Mouse (Mus musculus) lung, adult 18-20 months (tissue): ENCODE results near the gene Gm7954.
"Not testable (repeated sequence)": the region's sequence is repeated elsewhere in the genome, so short reads cannot be mapped to it uniquely, and the experiment has no call there.

Experiments used
- DNase-seq, 2 experiments: peaks; one replicate each; pipeline ENCODE4 v3.0.0; 2022; ENCODE audit warnings: mixed read lengths in 2 of 2

Gene Gm7954

GRCm38 (mm10) chr14:41453418-41453817 lies at the start of gene Gm7954:
Gene Gm7954 (minus strand): TSS chr14:41453518.
- not testable (repeated sequence) for DNase-seq

DNA sequence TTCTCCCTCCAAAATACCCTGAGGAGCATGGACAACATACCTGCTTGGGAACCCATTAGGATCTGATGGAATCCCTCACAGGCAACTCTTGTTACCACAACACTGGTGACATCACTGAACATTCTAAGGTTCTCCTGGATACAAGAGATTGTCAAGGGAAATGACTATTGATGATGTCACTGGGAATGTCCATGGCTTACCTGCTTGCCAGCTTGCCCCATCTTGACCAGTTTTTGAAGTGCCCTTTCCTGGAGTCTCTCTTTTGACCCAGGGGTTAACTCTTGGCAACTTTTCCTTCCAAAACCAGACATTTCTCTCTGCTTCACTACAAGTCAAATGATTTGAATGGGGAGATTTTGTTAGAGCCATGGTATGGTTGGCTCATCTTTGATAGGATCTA lies 36.1 kb upstream of the Gm7954 start, which contains the start of gene Gm3486:
Gm3486 (minus strand) TSS at position 101 of the 400 bp plus-strand sequence.
- DNase-seq, result not testable (repeated sequence)

GRCm38 (mm10) chr14:41425393-41426075 lies 27.8 kb downstream of the Gm7954 start:
- DNase-seq, result peak; percentile 3 to 4

DNA sequence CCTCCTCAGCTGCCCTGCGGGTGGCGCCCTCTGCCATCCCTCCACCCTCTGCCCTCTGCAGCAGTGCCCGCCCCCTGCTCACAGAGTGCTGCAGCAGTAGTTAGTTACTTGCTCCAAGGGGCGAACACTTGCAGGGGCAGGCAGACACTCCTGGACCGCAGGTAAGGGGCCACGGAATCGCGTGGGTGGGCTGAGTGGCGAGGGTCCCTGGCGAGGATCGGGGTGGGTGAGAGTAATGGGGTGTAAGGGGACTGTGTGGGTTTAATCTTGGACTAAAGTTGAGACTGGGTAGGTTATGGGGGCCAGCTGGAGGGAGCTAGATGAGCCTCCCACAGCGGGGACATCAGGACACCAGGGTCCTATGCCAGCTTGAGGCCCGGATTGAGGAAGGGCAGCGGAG lies 28.6 kb downstream of the Gm7954 start:
- DNase-seq, result peak in 1 of 2 experiments; percentile 1

DNA sequence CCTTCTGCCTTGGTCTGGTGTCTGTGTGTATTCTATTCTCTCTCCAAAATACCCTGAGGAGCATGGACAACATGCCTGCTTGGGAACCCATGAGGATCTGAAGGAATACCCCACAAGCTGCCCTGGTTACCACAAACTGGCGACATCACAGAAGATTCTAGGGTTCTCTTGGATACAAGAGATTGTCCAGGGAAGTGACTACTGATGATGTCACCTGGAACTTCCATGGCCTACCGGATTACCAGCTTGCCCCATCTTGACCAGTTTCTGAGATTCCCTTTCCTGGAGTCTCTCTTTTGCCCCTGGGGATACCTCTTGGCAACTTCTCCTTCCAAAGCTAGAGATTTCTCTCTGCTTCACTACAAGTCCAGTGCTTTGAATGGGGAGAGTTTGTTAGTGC lies 45.1 kb downstream of the Gm7954 start, which contains the start of gene Gm6482:
Gm6482 (minus strand) TSS at position 101 of the 400 bp plus-strand sequence.
- not testable (repeated sequence) for DNase-seq
